Mouse (Mus musculus) liver, adult 2 months (tissue): ENCODE data around the gene Strn4. TPM values are rescaled to one million over a fixed set of nuclear protein-coding genes. Genes with fewer than 3 reads are reported as not detected.

Experiments used
- DNase-seq: peaks from one replicate; pipeline ENCODE4 v3.0.0-alpha.2; 2011; ENCODE audit warnings: low read depth, low spot score; ENCODE audit errors: extremely low read depth
- H3K27ac ChIP-seq: fragments of 200-500 bp; replicated peaks from 2 replicates; pipeline ENCODE4 v1.5.1; 2012; ENCODE audit warnings: low read depth, mild to moderate bottlenecking, control low read depth, inconsistent platforms, low read length; ENCODE audit not compliant: insufficient read depth
- H3K27me3 ChIP-seq: fragments of 200-500 bp; 2 replicates; pipeline ENCODE4 v1.6.1; 2012; ENCODE audit warnings: mild to moderate bottlenecking, moderate library complexity, low read length, inconsistent platforms; ENCODE audit not compliant: control insufficient read depth, insufficient read depth
- H3K36me3 ChIP-seq: fragments of 200-500 bp; 2 replicates; pipeline ENCODE4 v1.6.1; 2012; ENCODE audit warnings: low read length, inconsistent platforms; ENCODE audit not compliant: control insufficient read depth, insufficient read depth
- H3K4me1 ChIP-seq: fragments of 200-500 bp; 2 replicates; pipeline ENCODE4 v1.6.1; 2011; ENCODE audit warnings: low read length; ENCODE audit not compliant: control insufficient read depth, insufficient read depth
- H3K4me3 ChIP-seq: fragments of 200-500 bp; 2 replicates; pipeline ENCODE4 v1.5.1; 2011; ENCODE audit warnings: low read depth, mild to moderate bottlenecking, control low read depth, low read length, moderate library complexity; ENCODE audit not compliant: insufficient read depth
- H3K79me2 ChIP-seq: fragments of 200-500 bp; 2 replicates; pipeline ENCODE4 v1.6.1; 2012; ENCODE audit warnings: inconsistent platforms, mild to moderate bottlenecking, low read length, moderate library complexity; ENCODE audit not compliant: control insufficient read depth, insufficient read depth
- H3K9ac ChIP-seq: fragments of 200-500 bp; 2 replicates; pipeline ENCODE4 v1.6.1; 2012; ENCODE audit warnings: low read depth, mild to moderate bottlenecking, control low read depth, inconsistent platforms, low read length
- CTCF ChIP-seq: fragments of 200-500 bp; IDR thresholded peaks from 2 replicates; pipeline ENCODE4 v1.5.1; 2011; ENCODE audit warnings: low read depth, low read length, control low read depth
- POLR2A ChIP-seq: fragments of 200-500 bp; IDR thresholded peaks from 2 replicates; pipeline ENCODE4 v1.6.1; 2011; ENCODE audit warnings: low read length, control low read depth; ENCODE audit not compliant: insufficient read depth; ENCODE audit errors: extremely low read depth
- WGBS: fragments of 180-500 bp; shearing (Covaris S2); methylation state at CpG from one replicate; pipeline ENCODE4 v1.1.7; 2018; 5-methylcytosine and 5-hydroxymethylcytosine counted together
- polyA plus RNA-seq: library from polyadenylated mRNA; depleted of rRNA; stranded (reverse); fragments of >200 nt; gene quantifications from 2 replicates; pipeline ENCODE4 v1.2.3, GENCODE M21; 2012
- total RNA-seq: library from RNA; depleted of rRNA; stranded (reverse); fragments of >200 nt; gene quantifications from 2 replicates; pipeline ENCODE4 v1.2.3, GENCODE M21; 2014

Strn4 gene
- total and polyA plus RNA-seq, 2 experiments = 18.7 to 52.7 TPM

DNA sequence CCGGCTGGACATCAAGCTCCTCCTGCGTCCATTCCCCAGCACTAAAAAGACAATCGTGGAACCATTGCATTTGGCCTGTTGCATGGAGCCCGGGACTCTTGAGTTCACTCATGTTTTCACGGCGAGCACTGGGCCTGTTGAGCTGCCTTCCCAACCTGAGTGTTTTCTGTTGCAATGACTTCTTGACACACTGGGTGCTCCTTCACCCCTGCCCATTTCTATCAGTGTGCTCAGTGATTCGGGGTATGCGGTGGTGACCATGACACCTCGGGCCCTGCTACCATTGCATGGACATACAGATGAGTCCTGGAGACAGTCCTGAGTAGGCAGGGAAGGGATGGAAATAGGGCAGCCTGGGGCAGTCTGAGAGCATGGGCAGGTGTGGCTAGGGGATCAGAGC lies 56.8 kb downstream of the Strn4 start:
- H3K36me3 ChIP-seq = peaks cover 3% of the 10 kb centered on the region; the same call in 1 of the 2 replicates
- H3K4me1 ChIP-seq = no peaks in the 10 kb centered on the region; the same call in 1 of the 2 replicates
- no peak for DNase-seq
- no peak overlapping the region for H3K4me3 ChIP-seq
- H3K27me3 ChIP-seq = peaks cover 4% of the 10 kb centered on the region; the same call in 1 of the 2 replicates
- TF ChIP-seq CTCF (no peak), POLR2A (no peak)
- no peak overlapping the region for H3K27ac ChIP-seq
- no peak overlapping the region for H3K9ac ChIP-seq
- H3K79me2 ChIP-seq = no peaks in the 10 kb centered on the region
- 93% methylated on average over 9 of the region's 9 CpGs for WGBS

DNA sequence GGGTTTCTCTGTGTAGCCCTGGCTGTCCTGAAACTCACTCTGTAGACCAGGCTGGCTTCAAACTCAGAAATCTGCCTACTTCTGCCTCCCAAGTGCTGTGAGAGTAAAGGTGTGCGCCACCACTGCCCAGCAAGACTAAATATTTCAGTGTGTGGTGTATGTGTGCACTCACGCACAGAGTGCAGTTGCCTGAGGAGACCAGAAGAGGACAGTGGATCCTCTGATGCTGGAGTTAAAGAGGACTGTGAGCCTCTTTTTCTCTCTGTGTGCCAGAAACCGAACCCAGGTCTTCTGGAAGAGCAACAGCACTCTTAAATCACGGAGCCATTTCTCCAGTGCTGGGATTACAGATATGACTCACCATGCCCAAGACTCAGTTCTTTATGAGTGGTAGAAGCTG lies 57.7 kb downstream of the Strn4 start:
- Histone ChIP-seq H3K4me3 (no peak overlapping the region), H3K4me1 (no peaks in the 10 kb centered on the region; the same call in 1 of the 2 replicates), H3K36me3 (peaks cover 3% of the 10 kb centered on the region; the same call in 1 of the 2 replicates), H3K9ac (no peak overlapping the region), H3K27me3 (peaks cover 4% of the 10 kb centered on the region; the same call in 1 of the 2 replicates), H3K79me2 (no peaks in the 10 kb centered on the region), H3K27ac (no peak overlapping the region)
- no peak for TF ChIP-seq POLR2A
- no peak for TF ChIP-seq CTCF
- no peak for DNase-seq
- 92% methylated on average over 4 of the region's 4 CpGs for WGBS

DNA sequence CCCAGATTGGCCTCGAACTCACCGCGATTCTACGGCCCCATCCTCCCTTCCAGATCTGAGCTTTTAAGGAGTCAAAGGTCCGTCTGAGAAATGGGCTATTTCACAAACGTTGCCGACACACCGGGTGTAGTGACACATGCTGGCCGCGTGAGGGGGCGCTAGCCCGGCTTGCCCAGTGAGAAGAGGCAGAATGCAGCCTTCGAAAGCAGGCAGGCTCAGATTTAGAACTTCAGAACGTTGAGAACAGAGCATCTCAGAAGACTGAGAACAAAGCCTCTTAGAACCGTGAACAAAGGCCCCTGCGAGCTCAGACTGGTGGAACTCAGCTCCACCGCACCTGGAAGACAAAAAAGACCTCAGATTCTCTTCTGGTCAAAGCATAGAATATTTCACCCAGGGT lies 58.5 kb downstream of the Strn4 start:
- H3K4me3 ChIP-seq = no peak overlapping the region
- no peak overlapping the region for H3K9ac ChIP-seq
- no peaks in the 10 kb centered on the region; the same call in 1 of the 2 replicates for H3K4me1 ChIP-seq
- peaks cover 3% of the 10 kb centered on the region; the same call in 1 of the 2 replicates for H3K36me3 ChIP-seq
- no peaks in the 10 kb centered on the region for H3K79me2 ChIP-seq
- TF ChIP-seq CTCF (peak; percentile 96), POLR2A (no peak)
- WGBS = 1% methylated on average over 17 of the region's 17 CpGs
- peaks cover 4% of the 10 kb centered on the region; the same call in 1 of the 2 replicates for H3K27me3 ChIP-seq
- DNase-seq = peak; percentile 63
- H3K27ac ChIP-seq = peak overlapping the region; percentile 31; the same call in 1 of the 2 replicates

DNA sequence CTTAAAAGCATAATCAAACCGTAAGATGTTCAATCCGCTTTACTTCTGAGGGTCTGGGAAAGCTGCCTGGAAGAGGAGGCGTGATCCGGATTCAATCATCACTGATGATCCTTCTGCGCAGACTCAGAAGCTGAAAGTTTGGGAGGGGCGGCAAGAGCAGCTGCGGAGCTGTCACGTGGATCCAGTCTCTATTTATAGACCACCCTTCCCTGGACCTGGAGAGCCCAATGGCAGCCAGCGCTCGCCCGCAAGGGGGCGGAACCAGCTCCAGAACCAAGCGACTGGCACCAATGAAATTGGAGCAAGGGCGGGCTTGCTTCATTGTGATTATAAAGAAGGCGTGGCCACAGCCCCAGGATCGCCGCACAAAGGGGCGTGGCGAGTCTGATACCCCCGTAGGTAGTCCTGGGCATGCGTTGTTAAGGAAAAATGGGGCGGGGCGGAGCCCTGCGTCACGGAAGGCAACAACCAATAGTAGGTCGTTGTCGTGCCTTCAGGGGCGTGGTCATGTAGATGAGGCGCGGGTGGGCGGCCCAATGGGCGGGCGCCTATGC lies 59.1 kb downstream of the Strn4 start:
- TF ChIP-seq POLR2A (no peak), CTCF (peak; percentile 28; the same call in 1 of the 2 replicates)
- under 1% methylated on average over 33 of the region's 33 CpGs for WGBS
- Histone ChIP-seq H3K27ac (peak overlapping the region; percentile 31; the same call in 1 of the 2 replicates), H3K4me3 (peak overlapping the region; percentile 18), H3K79me2 (no peaks in the 10 kb centered on the region), H3K9ac (no peak overlapping the region), H3K36me3 (peaks cover 3% of the 10 kb centered on the region; the same call in 1 of the 2 replicates), H3K27me3 (peaks cover 4% of the 10 kb centered on the region; the same call in 1 of the 2 replicates), H3K4me1 (no peaks in the 10 kb centered on the region; the same call in 1 of the 2 replicates)
- DNase-seq = peak; percentile 96

DNA sequence AGATGAGACGGTGACA lies 59.4 kb downstream of the Strn4 start, which contains the start of gene Dact3:
Dact3 (plus strand) TSS at position 8 of the 16 bp plus-strand sequence.
- no peak for TF ChIP-seq POLR2A
- no peak for TF ChIP-seq CTCF
- Histone ChIP-seq H3K27ac (peak within 1 kb of the TSS; percentile 31; the same call in 1 of the 2 replicates), H3K27me3 (peaks cover 4% of the 10 kb centered on the region; the same call in 1 of the 2 replicates), H3K4me3 (peak within 1 kb of the TSS; percentile 60), H3K4me1 (no peaks in the 10 kb centered on the region; the same call in 1 of the 2 replicates), H3K9ac (peak within 1 kb of the TSS; percentile 68), H3K36me3 (peaks cover 1% of the 10 kb centered on the region; the same call in 1 of the 2 replicates), H3K79me2 (no peaks in the 10 kb centered on the region)
- 13% methylated on average over 1 of the region's 1 CpGs for WGBS
- DNase-seq = no peak

DNA sequence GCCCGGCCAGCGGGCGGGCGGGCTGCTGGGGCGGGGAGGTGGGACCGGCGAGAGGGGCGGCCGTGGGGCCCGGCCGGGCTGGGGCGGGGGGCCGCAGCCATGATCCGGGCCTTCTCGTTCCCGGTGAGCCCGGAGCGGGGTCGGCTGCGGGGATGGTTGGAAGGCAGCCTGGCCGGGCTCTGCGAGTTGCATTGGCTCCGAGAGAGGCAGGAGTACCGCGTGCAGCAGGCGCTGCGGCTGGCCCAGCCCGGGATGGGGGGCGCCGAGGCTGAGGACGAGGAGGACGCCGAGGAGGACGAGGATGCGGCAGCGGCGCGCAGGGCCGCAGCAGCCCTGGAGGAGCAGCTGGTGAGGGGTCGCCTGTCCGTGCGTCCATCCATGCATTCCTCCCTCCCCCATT lies 59.6 kb downstream of the Strn4 start:
- DNase-seq = no peak
- WGBS = under 1% methylated on average over 42 of the region's 42 CpGs
- Histone ChIP-seq H3K36me3 (no peaks in the 10 kb centered on the region), H3K4me1 (no peaks in the 10 kb centered on the region; the same call in 1 of the 2 replicates), H3K27ac (no peak overlapping the region), H3K9ac (peak overlapping the region; percentile 68), H3K27me3 (peaks cover 4% of the 10 kb centered on the region; the same call in 1 of the 2 replicates), H3K79me2 (no peaks in the 10 kb centered on the region), H3K4me3 (peak overlapping the region; percentile 60)
- TF ChIP-seq POLR2A = no peak
- no peak for TF ChIP-seq CTCF
